Mouse (Mus musculus): ENCODE measurements around the gene Gas2.

The Gas2 gene

GRCm38 (mm10) chr7:51861250-51862096, at the start of gene Gas2:
Gas2 (plus strand) TSS chr7:51862015.
- peak; percentile 69 for DNase-seq (ENCODE audit: low read depth, low spot score)

DNA sequence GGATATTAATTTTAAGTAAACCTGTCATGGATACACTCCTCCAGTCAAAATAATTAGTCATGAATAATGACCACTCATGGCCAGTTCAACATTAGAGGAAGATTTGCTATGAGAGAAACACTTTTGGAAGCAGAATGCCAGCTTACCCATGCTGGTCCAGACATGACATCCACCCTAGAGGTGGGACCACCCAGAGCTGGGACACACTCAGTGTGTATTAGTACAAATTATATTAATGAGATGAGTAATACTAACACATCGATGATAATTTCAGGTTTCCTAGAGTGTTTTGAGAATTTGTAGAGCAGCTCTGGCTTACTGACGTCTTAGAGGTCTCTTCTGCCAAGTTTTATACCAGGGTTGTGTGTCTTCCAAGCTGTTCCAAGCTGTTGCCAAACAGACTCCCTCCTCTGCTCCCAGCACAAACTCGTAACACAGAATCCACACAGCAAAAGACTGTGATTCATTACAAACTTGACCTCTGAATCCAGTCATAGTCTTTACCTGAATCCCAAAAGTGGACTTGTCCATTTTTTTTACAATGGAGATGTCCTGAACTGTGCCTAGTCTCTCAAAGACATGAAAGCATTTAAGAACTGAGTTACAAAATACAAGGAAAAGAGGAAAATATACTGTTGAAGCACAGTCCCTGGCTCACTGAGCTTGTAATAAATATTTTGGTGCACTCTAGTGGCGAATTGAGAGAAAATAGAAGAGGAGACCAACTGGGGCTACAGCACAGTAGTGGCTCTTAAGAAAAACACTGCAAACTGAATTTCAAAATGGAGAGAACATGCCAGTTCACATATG, 46.1 kb upstream of the Gas2 start:
- DNase-seq (ENCODE audit: low read depth, low spot score), result no peak

DNA sequence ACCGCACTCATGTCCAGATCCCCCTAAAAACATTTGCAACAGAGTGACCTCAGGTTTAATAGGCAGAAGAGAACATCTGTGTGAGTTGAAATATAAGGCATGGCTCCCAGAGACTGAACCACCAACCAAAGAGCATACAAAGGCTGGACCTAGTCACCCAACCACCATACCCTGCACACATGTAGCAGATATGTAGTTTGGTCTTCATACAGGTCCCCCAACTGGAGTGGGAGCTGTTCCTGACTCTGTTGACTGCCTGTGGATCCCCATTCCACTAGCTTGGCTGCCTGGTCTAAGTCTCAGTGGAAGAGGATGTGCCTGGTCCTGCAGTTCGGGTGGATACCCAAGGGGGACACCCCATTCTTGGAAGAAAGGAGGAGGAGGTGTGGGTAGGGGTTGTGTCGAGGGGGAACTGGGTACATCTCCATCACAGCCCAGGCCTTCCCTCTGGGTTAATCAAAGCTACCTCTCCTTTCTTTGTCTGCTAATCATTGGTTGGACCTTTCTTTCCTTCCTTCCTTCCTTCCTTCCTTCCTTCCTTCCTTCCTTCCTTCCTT, 45.5 kb upstream of the Gas2 start:
- DNase-seq (ENCODE audit: low read depth, low spot score), result no peak

DNA sequence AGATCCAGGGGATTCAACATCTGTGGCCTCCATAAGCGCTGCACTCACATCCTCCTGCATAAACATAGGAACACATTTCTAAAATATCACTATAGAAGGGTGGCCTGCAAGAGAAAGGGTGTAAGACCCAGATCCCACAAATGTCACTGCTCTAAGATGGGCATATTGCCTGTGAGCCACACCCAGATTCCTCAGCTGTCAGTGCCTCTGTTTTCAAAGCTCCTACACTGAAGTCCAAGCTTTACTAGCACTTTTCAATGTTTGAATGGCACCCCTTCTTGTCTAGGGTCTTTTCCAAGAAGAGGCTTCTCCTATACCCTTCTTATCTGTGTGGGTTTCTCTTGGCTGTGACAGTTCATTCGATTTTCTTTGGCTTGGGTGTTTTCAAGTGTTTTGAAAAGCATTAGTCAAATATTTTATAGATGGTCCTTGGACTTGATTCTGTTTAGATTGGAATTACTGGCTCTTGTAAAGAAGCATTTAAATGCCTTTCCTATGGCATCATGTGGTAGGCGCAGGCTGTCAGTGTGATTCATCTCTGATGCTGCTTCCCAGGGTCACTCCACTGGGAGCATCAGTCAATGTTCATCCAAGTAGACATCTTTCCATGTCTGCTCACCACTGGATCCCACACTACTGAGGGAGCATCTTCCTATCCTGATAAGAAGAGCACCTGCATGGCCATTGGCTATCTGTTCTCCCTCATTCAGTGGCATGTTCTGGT, 43.4 kb upstream of the Gas2 start:
- no peak for DNase-seq (ENCODE audit: low read depth, low spot score)

DNA sequence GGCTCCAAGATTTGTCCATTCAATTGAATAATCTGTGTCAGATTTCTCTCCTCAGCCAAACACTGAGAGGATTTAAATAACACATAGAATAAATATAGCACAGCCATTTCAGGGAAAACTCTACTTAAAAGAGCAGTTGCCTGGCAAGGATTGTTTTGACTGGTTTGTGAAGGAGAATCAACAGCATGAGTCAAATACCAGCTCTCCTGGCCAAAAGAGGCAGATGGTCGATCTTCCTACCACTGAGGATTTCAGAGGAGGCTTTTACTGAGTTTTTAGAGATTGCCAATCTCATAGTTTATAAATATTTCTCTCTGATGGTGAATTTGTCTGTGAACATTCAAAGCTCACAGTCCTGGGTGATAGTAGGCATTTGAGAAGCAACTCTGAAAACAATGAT, 41.9 kb upstream of the Gas2 start:
- DNase-seq (ENCODE audit: low read depth, low spot score), result no peak

DNA sequence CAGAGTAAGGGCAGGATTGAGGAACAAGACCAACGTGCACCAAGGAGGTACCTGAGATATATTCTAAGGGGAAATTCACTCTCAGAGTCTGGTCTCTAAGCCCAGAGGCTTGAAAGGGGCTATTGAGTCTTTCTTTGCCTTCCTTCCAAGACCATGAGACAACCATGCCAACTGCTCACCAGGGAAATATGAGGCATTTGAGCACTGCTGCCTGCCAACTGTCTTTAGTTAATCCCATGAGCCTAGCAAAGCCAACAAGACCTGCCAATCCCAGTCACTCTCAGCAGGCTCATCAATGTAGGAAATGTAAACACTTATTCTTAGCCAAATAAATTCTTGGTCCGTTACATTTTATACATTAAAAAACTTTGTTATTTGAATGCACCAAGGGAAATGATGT, 40.3 kb upstream of the Gas2 start:
- no peak for DNase-seq (ENCODE audit: low read depth, low spot score)

DNA sequence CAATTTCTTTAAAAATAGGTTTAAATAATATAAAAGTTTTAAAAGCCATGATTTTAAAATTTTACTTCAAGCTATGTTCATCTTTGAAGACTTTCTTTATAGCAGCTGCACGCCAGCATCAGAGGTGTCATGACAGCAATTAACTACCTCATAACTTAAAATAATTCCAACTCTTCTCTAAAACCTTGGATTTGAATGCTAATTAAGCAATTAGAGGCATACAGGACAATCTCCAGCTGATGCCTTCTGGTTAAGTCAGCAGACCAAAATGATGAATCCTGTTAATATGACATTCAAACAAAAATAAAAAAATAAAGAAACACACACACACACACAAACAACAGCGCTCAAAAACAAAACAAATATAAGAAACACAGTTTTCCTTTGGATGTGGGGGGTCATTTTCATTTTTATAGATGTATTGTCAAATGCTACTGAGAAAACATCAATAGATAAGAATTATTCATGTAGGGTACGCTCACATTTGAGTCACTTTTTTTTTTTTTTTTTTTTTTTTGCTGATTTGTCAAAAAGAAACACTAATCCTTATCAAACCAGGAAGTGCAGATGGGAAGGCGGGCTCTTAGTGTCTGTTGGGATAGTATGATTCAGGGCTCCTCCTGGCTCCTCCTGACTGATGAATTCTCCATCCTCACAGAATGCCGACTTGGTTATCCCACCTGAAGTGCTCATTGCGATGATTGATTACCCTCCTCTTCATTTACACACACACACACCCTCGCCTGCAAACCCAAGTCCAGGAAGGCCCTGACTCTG, 38.1 kb upstream of the Gas2 start:
- no peak for DNase-seq (ENCODE audit: low read depth, low spot score)

DNA sequence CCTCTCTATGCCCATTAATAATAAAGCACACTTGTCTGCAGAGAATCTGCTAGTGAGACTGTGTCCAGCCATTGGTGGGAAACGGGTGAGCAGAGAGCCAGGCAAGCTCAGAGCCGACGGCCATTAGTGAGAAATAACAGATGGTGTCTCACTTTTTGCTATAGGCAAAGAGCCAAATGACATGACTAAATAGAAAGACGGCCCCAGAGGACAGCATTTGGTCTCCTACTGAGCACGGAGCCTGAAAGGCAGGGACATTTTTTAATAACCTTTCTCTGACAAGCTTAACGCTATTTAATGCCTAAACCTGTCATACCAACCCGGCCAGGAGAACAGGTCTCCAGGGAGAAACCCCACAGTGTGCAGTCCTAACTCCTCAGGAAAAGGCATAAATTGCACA, 29.9 kb upstream of the Gas2 start:
- DNase-seq (ENCODE audit: low read depth, low spot score), result no peak

DNA sequence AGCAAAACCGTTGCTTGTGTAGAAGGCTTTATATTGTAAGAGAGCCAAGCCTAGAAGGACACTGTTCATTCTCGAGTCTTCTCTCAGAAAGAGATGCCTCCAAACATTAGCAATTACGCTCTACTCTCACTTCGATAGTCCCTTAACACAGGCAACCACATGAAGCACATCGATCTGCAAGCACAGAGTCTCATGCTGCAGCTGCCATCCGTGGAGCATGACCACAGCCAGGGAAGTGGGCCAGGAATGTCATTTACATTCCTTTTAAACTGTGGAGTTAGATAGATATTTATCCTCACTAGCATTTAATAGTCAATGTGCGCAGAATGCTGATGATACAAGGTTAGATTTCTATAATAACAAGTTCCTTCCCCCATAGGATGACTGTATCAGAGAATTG, 21.3 kb upstream of the Gas2 start:
- DNase-seq (ENCODE audit: low read depth, low spot score), result no peak

GRCm38 (mm10) chr7:51850877-51851276, 10.9 kb upstream of the Gas2 start:
- DNase-seq (ENCODE audit: low read depth, low spot score), result no peak

- DNase-seq (ENCODE audit: low read depth, low spot score), result no peak
These were observed 9.8 kb upstream of the Gas2 start for GRCm38 (mm10) chr7:51851890-51852507.

DNA sequence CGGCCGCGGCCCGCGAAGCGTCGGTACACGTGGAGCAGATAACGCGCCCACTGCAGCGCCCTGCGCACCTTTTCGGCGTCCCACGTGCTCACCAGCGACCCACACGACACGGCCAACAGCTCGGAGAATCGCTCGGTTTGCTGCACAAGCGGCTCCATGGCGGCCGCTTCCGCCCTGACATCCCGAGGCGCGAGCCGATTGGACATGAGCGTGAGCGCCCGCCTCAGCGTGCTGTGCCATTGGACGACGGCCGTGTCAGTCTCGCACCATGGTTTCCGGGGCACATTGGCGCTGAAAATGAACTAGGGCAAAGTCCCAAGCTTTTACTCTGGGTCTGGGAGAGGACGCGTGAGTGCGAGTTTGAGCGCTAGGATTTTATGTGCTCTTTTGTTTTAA, 280 bp downstream of the Gas2 start, which contains the start of gene Fancf:
Gene Fancf, minus strand, starts transcription at position 171 of the 396 bp plus-strand sequence.
- peak; percentile 92 for DNase-seq (ENCODE audit: low read depth, low spot score)

DNA sequence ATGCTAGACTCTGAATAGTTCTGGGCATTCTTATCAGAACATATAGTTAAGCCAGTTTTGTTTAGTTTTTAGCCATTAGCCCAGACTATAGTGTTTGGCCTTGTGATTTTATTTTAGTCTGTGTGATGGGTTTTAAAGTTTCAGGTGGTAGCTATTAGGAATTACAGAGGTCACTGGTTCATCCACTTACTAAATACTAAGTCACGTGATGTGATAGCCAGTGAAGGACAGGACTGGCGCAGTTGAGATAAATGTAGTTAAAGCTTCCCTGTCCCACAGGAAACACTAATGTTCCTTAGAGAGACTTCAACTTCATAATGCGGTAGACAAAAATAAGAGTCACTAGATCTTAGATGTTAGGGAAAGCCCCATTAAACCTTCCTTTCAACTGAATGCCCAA, 1.0 kb downstream of the Gas2 start:
- DNase-seq (ENCODE audit: low read depth, low spot score), result peak; percentile 16

- DNase-seq (ENCODE audit: low read depth, low spot score), result no peak
These were observed 3.5 kb downstream of the Gas2 start for GRCm38 (mm10) chr7:51865336-51865735.

DNA sequence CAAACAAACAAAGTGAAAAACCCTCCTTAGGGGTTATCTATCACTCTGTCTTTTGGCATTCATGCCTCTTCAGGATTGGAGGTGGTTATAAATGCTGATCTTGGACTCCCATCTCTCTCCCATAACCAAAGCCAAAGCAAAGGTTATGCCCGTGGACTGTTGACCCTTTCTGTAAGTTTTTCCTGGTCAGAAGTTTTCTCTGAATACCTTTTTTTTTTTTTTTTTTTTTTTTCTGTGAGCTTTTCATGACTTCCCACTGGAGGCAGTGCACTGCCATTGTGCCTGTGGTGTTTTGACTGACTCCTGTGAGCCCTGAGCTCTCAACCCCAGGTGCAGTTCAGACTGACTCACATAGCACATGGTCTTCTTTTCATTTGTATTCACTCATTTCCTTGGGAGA, 6.2 kb downstream of the Gas2 start:
- DNase-seq (ENCODE audit: low read depth, low spot score), result no peak

- no peak for DNase-seq (ENCODE audit: low read depth, low spot score)
These were observed 10.2 kb downstream of the Gas2 start for GRCm38 (mm10) chr7:51872041-51872440.

- no peak for DNase-seq (ENCODE audit: low read depth, low spot score)
These were observed 10.8 kb downstream of the Gas2 start for GRCm38 (mm10) chr7:51872597-51872996.

- no peak for DNase-seq (ENCODE audit: low read depth, low spot score)
These were observed 14.5 kb downstream of the Gas2 start for GRCm38 (mm10) chr7:51876316-51876715.

- no peak for DNase-seq (ENCODE audit: low read depth, low spot score)
These were observed 16.9 kb downstream of the Gas2 start for GRCm38 (mm10) chr7:51878730-51879129.

DNA sequence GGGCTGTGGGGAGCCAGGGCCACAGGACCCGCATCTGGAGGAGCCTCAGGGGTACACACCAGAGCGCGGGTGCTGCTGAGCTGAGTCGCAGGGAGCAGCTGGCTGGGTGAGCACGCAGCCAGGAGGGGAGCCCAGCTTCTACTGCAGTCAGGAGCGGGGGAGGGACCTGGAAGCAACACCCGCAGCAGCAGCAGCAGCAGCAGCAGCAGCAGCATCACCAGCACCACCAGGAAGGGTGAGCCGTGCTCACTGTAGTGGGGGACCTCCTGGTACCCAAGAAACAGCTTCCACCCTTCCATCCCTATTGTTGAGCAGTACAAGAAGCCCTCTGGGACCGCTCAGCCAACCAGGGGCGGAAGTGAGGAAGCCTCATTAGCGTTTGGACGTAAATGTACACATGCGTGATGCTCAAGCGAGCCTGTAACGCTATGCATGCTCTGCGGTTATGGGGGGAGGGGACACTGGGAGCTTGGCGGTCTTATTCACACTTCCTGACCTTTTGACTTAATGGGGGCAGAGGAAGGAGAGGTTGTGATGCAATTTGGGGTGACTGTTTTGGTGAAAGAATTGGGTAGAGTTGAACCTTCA, 17.4 kb downstream of the Gas2 start:
- no peak for DNase-seq (ENCODE audit: low read depth, low spot score)
